Mouse (Mus musculus): ENCODE results near the gene Cox20. TPM values are rescaled to one million over a fixed set of nuclear protein-coding genes. Genes with fewer than 3 reads are reported as not detected.

Cox20 gene
- total RNA-seq (2023) = 56.6 TPM

GRCm38 (mm10) chr1:178318389-178319184 lies at the start of gene Cox20:
Gene Cox20 (plus strand): TSS chr1:178319130.

GRCm38 (mm10) chr1:178337551-178338317 lies 18.8 kb downstream of the Cox20 start, which contains the start of gene Hnrnpu:
Gene Hnrnpu (minus strand): TSS chr1:178337797.

Other genes starting within 250 kb of the Cox20 start
- 20.8 TPM for gene Desi2, start 131.7 kb upstream of the Cox20 start, total RNA-seq (2023)
- 675 TPM for gene Hnrnpu, start 18.7 kb downstream of the Cox20 start, total RNA-seq (2023)
- gene Efcab2, start 87.0 kb downstream of the Cox20 start, total RNA-seq (2023) = 2.5 TPM
- gene Kif26b, start 210.0 kb downstream of the Cox20 start, total RNA-seq (2023) = 0.06 TPM

All from CD4-positive naive resting alpha-beta T cell, adult 76 days (primary cell).